Mouse (Mus musculus): ENCODE data around the gene Os9.
"Not testable (repeated sequence)": the region's sequence is repeated elsewhere in the genome, so short reads cannot be mapped to it uniquely, and the experiment has no call there.

GRCm38 (mm10) chr10:127072969-127073368 lies 48.0 kb downstream of the Os9 start:
- not testable (repeated sequence) for TF ChIP-seq CTCF (IDR thresholded peaks at IDR 0.05; ENCODE audit: extremely low read depth, insufficient read length, insufficient replicate concordance, low read depth, low read length); POLR2A (IDR thresholded peaks at IDR 0.05; ENCODE audit: low read depth, low read length)
